ENCODE assay signal across 20 mouse cellular contexts in the genomic region with DNA sequence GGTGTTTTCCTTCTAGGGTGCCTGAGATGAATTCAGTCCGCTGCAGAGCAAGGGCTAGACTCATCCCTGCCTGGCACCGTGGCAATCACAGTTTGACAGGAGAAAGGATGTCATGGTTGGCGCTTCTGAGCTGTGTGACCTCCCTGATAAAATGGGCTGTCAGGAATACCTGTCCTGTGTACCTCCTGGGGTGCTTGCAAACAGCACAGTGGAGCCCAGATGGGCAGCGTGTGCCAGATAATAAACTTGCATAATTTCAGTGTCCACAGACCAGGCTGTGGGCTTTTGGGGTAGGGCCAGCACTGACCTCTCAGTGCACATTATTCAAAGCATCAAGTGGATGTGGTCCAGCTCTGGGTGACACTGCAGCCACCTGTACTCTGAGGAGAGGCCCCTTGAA. TPM values are rescaled to one million over a fixed set of nuclear protein-coding genes. Genes with fewer than 3 reads are reported as not detected.
DNase-seq lines count a peak whose midpoint lies in the region; ATAC-seq and TF ChIP-seq lines count a peak whose summit lies in the region.
"Had no signal": no experiment of that assay in that cellular context is flagged by ENCODE, and none has a peak within 500 bp of the region (broad histone marks: within the 10 kb centered on the region; RNA-seq: fewer than 3 reads in every experiment).

No protein-coding gene starts in this region.

- WGBS in hindbrain, embryonic 15.5 days = 44% methylated on average over 4 of the region's 4 CpGs
- WGBS in hindbrain, embryonic 10.5 days = 44% methylated on average over 4 of the region's 4 CpGs
- 75% methylated on average over 4 of the region's 4 CpGs for WGBS in midbrain, embryonic 13.5 days
- WGBS in midbrain, embryonic 16.5 days = 79% methylated on average over 4 of the region's 4 CpGs

- no peak overlapping the region for H3K4me3 ChIP-seq in gastrocnemius, adult 2 months
- H3K4me3 ChIP-seq in hindbrain, embryonic 15.5 days = no peak overlapping the region
- no peak overlapping the region for H3K4me3 ChIP-seq in hindbrain, embryonic 10.5 days
- no peak overlapping the region for H3K4me3 ChIP-seq in midbrain, embryonic 13.5 days (replicated peaks)
- H3K4me3 ChIP-seq in midbrain, embryonic 16.5 days (ENCODE audit: low read depth, low read length) = no peak overlapping the region
- H3K4me3 ChIP-seq: forebrain, embryonic 15.5 days; heart, adult 2 months; heart, embryonic 15.5 days had no signal

- no peak for TF ChIP-seq CTCF in gastrocnemius, adult 2 months (IDR thresholded peaks at IDR 0.05)

- DNase-seq in cerebellum, adult 11-12 months = peak; percentile 48
- DNase-seq in cerebellum, postnatal 14 days = no peak
- no peak for DNase-seq in gastrocnemius, adult 2 months
- no peak for DNase-seq in gastrocnemius, postnatal 10 days
- DNase-seq in hindbrain, embryonic 10.5 days (ENCODE audit: low spot score) = no peak
- DNase-seq: adrenal gland, adult 8-10 months; adrenal gland, postnatal 36 days; B cell, adult 2 months; gastrocnemius, postnatal 14 days; heart, adult 2 months; heart, postnatal 14 days; kidney, adult 11 months had no signal

- peak; percentile 39; the same call in 1 of the 2 replicates for ATAC-seq in hindbrain, embryonic 15.5 days (ENCODE audit: low FRiP score, low read depth)
- 0 out of 2 replicates have a peak, but pooled peaks have one; percentile 44 for ATAC-seq in midbrain, embryonic 13.5 days
- no peak for ATAC-seq in midbrain, embryonic 16.5 days
- ATAC-seq: CD4-positive, CD25-positive, alpha-beta regulatory T cell, adult 4 months; forebrain, embryonic 15.5 days had no signal

- intact Hi-C loops in gastrocnemius, adult 2 months (cut with DNase I) = no loop called here

- no peaks in the 10 kb centered on the region for H3K9me3 ChIP-seq in hindbrain, embryonic 15.5 days
- no peaks in the 10 kb centered on the region for H3K9me3 ChIP-seq in hindbrain, embryonic 10.5 days
- no peaks in the 10 kb centered on the region for H3K9me3 ChIP-seq in midbrain, embryonic 13.5 days
- H3K9me3 ChIP-seq in midbrain, embryonic 16.5 days (replicated peaks; ENCODE audit: control insufficient read depth, low read length, poor library complexity, severe bottlenecking) = no peaks in the 10 kb centered on the region
- H3K9me3 ChIP-seq: forebrain, embryonic 15.5 days; G1E; heart, embryonic 15.5 days had no signal

- H3K4me2 ChIP-seq in hindbrain, embryonic 15.5 days = no peak overlapping the region
- no peak overlapping the region for H3K4me2 ChIP-seq in midbrain, embryonic 13.5 days (replicated peaks)
- H3K4me2 ChIP-seq in midbrain, embryonic 16.5 days (ENCODE audit: low read length) = no peak overlapping the region
- H3K4me2 ChIP-seq: forebrain, embryonic 15.5 days; heart, embryonic 11.5 days; heart, embryonic 15.5 days had no signal

- peak overlapping the region; percentile 62; the same call in 1 of the 2 replicates for H3K27ac ChIP-seq in gastrocnemius, adult 2 months
- H3K27ac ChIP-seq in hindbrain, embryonic 15.5 days (replicated peaks) = no peak overlapping the region
- no peak overlapping the region; the same call in 1 of the 2 replicates for H3K27ac ChIP-seq in hindbrain, embryonic 10.5 days
- no peak overlapping the region for H3K27ac ChIP-seq in midbrain, embryonic 13.5 days
- no peak overlapping the region for H3K27ac ChIP-seq in midbrain, embryonic 16.5 days (ENCODE audit: low read length)
- H3K27ac ChIP-seq: forebrain, embryonic 15.5 days; heart, adult 2 months; heart, embryonic 15.5 days had no signal

- peaks cover 27% of the 10 kb centered on the region for H3K36me3 ChIP-seq in hindbrain, embryonic 15.5 days
- H3K36me3 ChIP-seq in hindbrain, embryonic 10.5 days = 0 out of 2 replicates have a peak, but pooled peaks cover 4% of the 10 kb centered on the region
- H3K36me3 ChIP-seq in midbrain, embryonic 13.5 days = peaks cover 20% of the 10 kb centered on the region
- H3K36me3 ChIP-seq in midbrain, embryonic 16.5 days (ENCODE audit: control insufficient read depth, insufficient read depth, low read length) = peaks cover 21% of the 10 kb centered on the region
- H3K36me3 ChIP-seq: G1E had no signal

- peaks cover 8% of the 10 kb centered on the region; the same call in 1 of the 2 replicates for H3K4me1 ChIP-seq in hindbrain, embryonic 15.5 days (replicated peaks)
- peaks cover 31% of the 10 kb centered on the region for H3K4me1 ChIP-seq in hindbrain, embryonic 10.5 days (replicated peaks)
- peaks cover 9% of the 10 kb centered on the region; the same call in 1 of the 2 replicates for H3K4me1 ChIP-seq in midbrain, embryonic 13.5 days (replicated peaks)
- H3K4me1 ChIP-seq in midbrain, embryonic 16.5 days (ENCODE audit: control insufficient read depth, insufficient read depth, low read length) = no peaks in the 10 kb centered on the region

- H3K9ac ChIP-seq in hindbrain, embryonic 15.5 days = no peak overlapping the region
- no peak overlapping the region for H3K9ac ChIP-seq in midbrain, embryonic 13.5 days (replicated peaks)
- no peak overlapping the region for H3K9ac ChIP-seq in midbrain, embryonic 16.5 days (ENCODE audit: low read depth, low read length)
- H3K9ac ChIP-seq: forebrain, embryonic 15.5 days; heart, embryonic 15.5 days had no signal

- H3K27me3 ChIP-seq in hindbrain, embryonic 15.5 days = no peaks in the 10 kb centered on the region
- H3K27me3 ChIP-seq in hindbrain, embryonic 10.5 days (ENCODE audit: insufficient read depth, poor library complexity, severe bottlenecking) = peaks cover 25% of the 10 kb centered on the region
- H3K27me3 ChIP-seq in midbrain, embryonic 13.5 days = no peaks in the 10 kb centered on the region
- H3K27me3 ChIP-seq in midbrain, embryonic 16.5 days (ENCODE audit: control insufficient read depth, insufficient read depth, low read depth, low read length) = no peaks in the 10 kb centered on the region
- H3K27me3 ChIP-seq: forebrain, embryonic 15.5 days; heart, embryonic 15.5 days had no signal

RNA-seq across cellular contexts. Expression of gene Dnmt3a, which starts 45.4 kb away (rescaled TPM):
- total RNA-seq in gastrocnemius, adult 2 months (2021) = 10 to 100 TPM; 57.5 to 97.5 TPM
- total RNA-seq in gastrocnemius, postnatal 10 days (2021) = 100 to 1,000 TPM; 154 to 172 TPM
- polyA plus RNA-seq in hindbrain, embryonic 15.5 days (2015; fragmentation: Nextera tagmentation; extraction: Ambion mirVana) = 109 and 144 TPM in 2 replicates
- polyA plus RNA-seq in hindbrain, embryonic 10.5 days (2016; fragmentation: Nextera tagmentation; extraction: Ambion mirVana) = 114 and 127 TPM in 2 replicates
- 111 and 124 TPM in 2 replicates for polyA plus RNA-seq in midbrain, embryonic 13.5 days (2015; fragmentation: Nextera tagmentation; extraction: Ambion mirVana)
- polyA plus RNA-seq in midbrain, embryonic 16.5 days (2015; fragmentation: Nextera tagmentation; extraction: Ambion mirVana) = 112 and 125 TPM in 2 replicates
